Mouse (Mus musculus) cerebellum, adult 18-20 months (tissue): ENCODE results near the gene Ece1.

Source experiments
- DNase-seq, 2 experiments: peaks; one replicate each; pipeline ENCODE4 v3.0.0; 2021

Ece1 gene

GRCm38 (mm10) chr4:137857116-137857515 is 4.9 kb upstream of the Ece1 start:
- DNase-seq, result peak in 1 of 2 experiments; percentile 59

GRCm38 (mm10) chr4:137858371-137858770 is 3.7 kb upstream of the Ece1 start:
- DNase-seq, result no peak

- no peak for DNase-seq
Measured at GRCm38 (mm10) chr4:137861461-137862011, 501 bp upstream of the Ece1 start.

- DNase-seq, result peak; percentile 59 to 73
Measured at GRCm38 (mm10) chr4:137862516-137863240, 641 bp downstream of the Ece1 start.

GRCm38 (mm10) chr4:137864031-137864430 is 2.0 kb downstream of the Ece1 start:
- no peak for DNase-seq

- DNase-seq, result peak; percentile 65 to 77
Measured at GRCm38 (mm10) chr4:137864769-137865168, 2.7 kb downstream of the Ece1 start.

- DNase-seq, result no peak
Measured at GRCm38 (mm10) chr4:137865221-137865641, 3.2 kb downstream of the Ece1 start.

- peak; percentile 58 to 61 for DNase-seq
Measured at GRCm38 (mm10) chr4:137866206-137866863, 4.3 kb downstream of the Ece1 start.

GRCm38 (mm10) chr4:137867225-137867624 is 5.2 kb downstream of the Ece1 start:
- DNase-seq, result no peak

GRCm38 (mm10) chr4:137867675-137868257 is 5.7 kb downstream of the Ece1 start:
- DNase-seq, result no peak

GRCm38 (mm10) chr4:137869667-137870274 is 7.7 kb downstream of the Ece1 start:
- peak in 1 of 2 experiments; percentile 41 for DNase-seq

GRCm38 (mm10) chr4:137870979-137871378 is 8.9 kb downstream of the Ece1 start:
- peak in 1 of 2 experiments; percentile 49 for DNase-seq

- no peak for DNase-seq
Measured at GRCm38 (mm10) chr4:137871431-137871830, 9.4 kb downstream of the Ece1 start.

- no peak for DNase-seq
Measured at GRCm38 (mm10) chr4:137874337-137874736, 12.3 kb downstream of the Ece1 start.

GRCm38 (mm10) chr4:137874826-137875225 is 12.8 kb downstream of the Ece1 start:
- DNase-seq, result no peak

GRCm38 (mm10) chr4:137875466-137876092 is 13.5 kb downstream of the Ece1 start:
- peak; percentile 40 to 51 for DNase-seq

- DNase-seq, result no peak
Measured at GRCm38 (mm10) chr4:137876834-137877233, 14.8 kb downstream of the Ece1 start.

- no peak for DNase-seq
Measured at GRCm38 (mm10) chr4:137877432-137877881, 15.4 kb downstream of the Ece1 start.

GRCm38 (mm10) chr4:137879383-137880156 is 17.5 kb downstream of the Ece1 start:
- DNase-seq, result no peak

- no peak for DNase-seq
Measured at GRCm38 (mm10) chr4:137881445-137881844, 19.4 kb downstream of the Ece1 start.

GRCm38 (mm10) chr4:137882663-137883062 is 20.6 kb downstream of the Ece1 start:
- DNase-seq, result no peak
